Mouse (Mus musculus): ENCODE measurements around the gene Prok1. TPM values are rescaled to one million over a fixed set of nuclear protein-coding genes. Genes with fewer than 3 reads are reported as not detected.

Gene Prok1
- polyA plus RNA-seq, 2 experiments = 0.03 TPM; not detected in 1

DNA sequence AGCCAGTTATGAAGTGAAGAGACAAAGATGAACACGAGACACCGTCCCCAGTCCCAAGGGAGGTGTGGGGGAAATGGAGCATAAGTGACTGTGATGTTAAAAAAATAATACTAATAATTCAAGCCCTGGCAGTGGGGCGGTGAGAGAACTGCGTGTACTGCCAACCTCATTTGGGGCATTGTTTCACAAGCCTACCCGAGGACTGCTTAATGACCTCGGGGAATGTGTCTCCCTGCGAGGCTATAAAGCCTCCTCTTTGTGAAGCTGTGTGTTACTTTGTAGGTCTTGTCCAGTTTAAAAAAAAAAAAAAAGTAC is 22.3 kb upstream of the Prok1 start:
- Histone ChIP-seq H3K36me3 (replicated peaks; ENCODE audit: control insufficient read depth, insufficient read depth, low read depth) (no peaks in the 10 kb centered on the region), H3K27me3 (ENCODE audit: control insufficient read depth, insufficient read depth, low read length) (no peaks in the 10 kb centered on the region), H3K4me2 (ENCODE audit: low read depth) (no peak overlapping the region), H3K9ac (replicated peaks) (no peak overlapping the region), H3K4me3 (ENCODE audit: insufficient read depth in 1 of 2, low read depth in 2 of 2, low read length in 2 of 2) (no peak overlapping the region), H3K9me3 (ENCODE audit: control insufficient read depth, low read length) (no peaks in the 10 kb centered on the region), H3K4me1 (replicated peaks; ENCODE audit: control insufficient read depth in 2 of 2, insufficient read depth in 2 of 2, low read length in 1 of 2) (no peaks in the 10 kb centered on the region), H3K27ac (no peak overlapping the region)
- ATAC-seq (ENCODE audit: insufficient read depth) (no peak), DNase-seq (ENCODE audit: low read depth in 3 of 3, low spot score in 3 of 3) (no peak)
- 58% methylated on average over 7 of the region's 7 CpGs for WGBS (ENCODE audit: insufficient replicate concordance)
- TF ChIP-seq CTCF (IDR thresholded peaks at IDR 0.05; ENCODE audit: low read depth) = no peak
- TF ChIP-seq EP300 (IDR thresholded peaks at IDR 0.05; ENCODE audit: low read depth) = no peak

DNA sequence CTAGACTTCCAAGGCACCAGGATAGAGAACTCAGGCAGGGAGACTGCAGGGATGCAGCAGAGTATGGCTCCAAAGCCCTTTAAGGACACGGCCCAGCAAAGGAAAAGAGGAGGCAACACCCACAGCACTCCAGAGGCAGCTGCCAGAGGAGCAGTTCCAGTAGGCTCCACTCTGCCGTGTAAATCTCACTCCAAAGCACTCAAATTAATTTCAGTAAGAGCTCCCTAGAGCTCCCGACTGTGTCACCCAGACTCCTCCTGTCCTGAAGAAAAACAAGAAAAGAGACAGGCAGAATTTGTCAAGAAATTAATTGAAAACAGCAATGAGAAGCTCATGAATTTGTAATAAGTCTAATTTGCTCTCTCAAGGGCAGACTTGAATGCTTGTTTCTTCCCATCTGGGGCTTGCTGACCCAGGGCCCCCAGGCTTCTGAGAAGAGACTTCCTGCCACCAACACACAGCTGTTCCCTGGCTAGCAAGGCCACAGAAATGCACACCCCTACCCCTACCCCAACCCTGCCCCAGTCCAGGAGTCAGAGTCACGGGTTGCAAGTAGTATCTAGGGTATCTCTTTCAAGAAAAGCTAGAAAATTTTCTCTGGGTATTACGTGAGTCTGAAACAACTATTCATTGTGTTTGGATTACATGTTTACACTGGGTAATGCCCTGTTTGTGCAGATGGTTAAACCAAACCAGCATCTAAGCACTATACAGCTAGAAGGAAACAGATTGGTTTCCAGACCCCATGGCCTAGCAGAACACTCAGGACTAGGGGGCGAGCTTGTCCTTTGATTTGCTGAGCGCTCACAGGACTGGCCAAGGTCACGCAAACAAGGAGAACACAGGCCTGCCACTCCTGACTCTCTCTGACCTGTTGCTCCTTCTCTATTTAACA is 21.7 kb upstream of the Prok1 start:
- ATAC-seq (ENCODE audit: insufficient read depth) (no peak), DNase-seq (ENCODE audit: low read depth in 3 of 3, low spot score in 3 of 3) (no peak)
- H3K27ac ChIP-seq = no peak overlapping the region
- no peaks in the 10 kb centered on the region for H3K27me3 ChIP-seq (ENCODE audit: control insufficient read depth, insufficient read depth, low read length)
- H3K36me3 ChIP-seq (replicated peaks; ENCODE audit: control insufficient read depth, insufficient read depth, low read depth) = no peaks in the 10 kb centered on the region
- H3K9ac ChIP-seq (replicated peaks) = no peak overlapping the region
- no peaks in the 10 kb centered on the region for H3K4me1 ChIP-seq (replicated peaks; ENCODE audit: control insufficient read depth in 2 of 2, insufficient read depth in 2 of 2, low read length in 1 of 2)
- H3K9me3 ChIP-seq (ENCODE audit: control insufficient read depth, low read length) = no peaks in the 10 kb centered on the region
- H3K4me3 ChIP-seq (ENCODE audit: insufficient read depth in 1 of 2, low read depth in 2 of 2, low read length in 2 of 2) = no peak overlapping the region
- WGBS (ENCODE audit: insufficient replicate concordance) = 50% methylated on average over 8 of the region's 8 CpGs
- H3K4me2 ChIP-seq (ENCODE audit: low read depth) = no peak overlapping the region
- TF ChIP-seq CTCF (IDR thresholded peaks at IDR 0.05; ENCODE audit: low read depth) = no peak

DNA sequence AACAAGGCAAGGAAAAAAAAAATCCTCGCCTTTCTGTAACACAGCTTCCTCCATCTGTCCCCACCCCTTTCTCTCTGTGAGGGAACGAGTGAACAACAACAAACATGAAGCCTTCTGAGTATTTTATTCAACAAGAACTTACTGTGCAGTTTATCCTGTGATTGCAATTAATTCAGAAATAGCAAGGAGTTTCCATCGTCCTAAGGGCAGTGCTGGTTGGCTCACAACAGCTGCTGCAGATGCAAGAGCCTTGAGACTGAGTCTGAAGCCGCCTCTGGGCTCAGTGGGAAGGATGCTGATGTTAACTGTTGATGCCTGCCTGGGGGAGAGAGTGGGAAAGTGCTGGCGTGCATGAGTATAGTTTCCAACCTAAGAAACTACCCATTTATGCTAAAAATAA is 18.4 kb upstream of the Prok1 start:
- Histone ChIP-seq H3K27me3 (ENCODE audit: control insufficient read depth, insufficient read depth, low read length) (no peaks in the 10 kb centered on the region), H3K4me1 (replicated peaks; ENCODE audit: control insufficient read depth in 2 of 2, insufficient read depth in 2 of 2, low read length in 1 of 2) (no peaks in the 10 kb centered on the region), H3K27ac (no peak overlapping the region), H3K4me3 (ENCODE audit: insufficient read depth in 1 of 2, low read depth in 2 of 2, low read length in 2 of 2) (no peak overlapping the region), H3K4me2 (ENCODE audit: low read depth) (no peak overlapping the region), H3K9me3 (ENCODE audit: control insufficient read depth, low read length) (no peaks in the 10 kb centered on the region), H3K36me3 (replicated peaks; ENCODE audit: control insufficient read depth, insufficient read depth, low read depth) (no peaks in the 10 kb centered on the region), H3K9ac (replicated peaks) (no peak overlapping the region)
- DNase-seq (ENCODE audit: low read depth in 3 of 3, low spot score in 3 of 3) (no peak), ATAC-seq (ENCODE audit: insufficient read depth) (no peak)
- TF ChIP-seq CTCF (IDR thresholded peaks at IDR 0.05; ENCODE audit: low read depth) (no peak), EP300 (IDR thresholded peaks at IDR 0.05; ENCODE audit: low read depth) (no peak)
- 39% methylated on average over 5 of the region's 5 CpGs for WGBS (ENCODE audit: insufficient replicate concordance)

DNA sequence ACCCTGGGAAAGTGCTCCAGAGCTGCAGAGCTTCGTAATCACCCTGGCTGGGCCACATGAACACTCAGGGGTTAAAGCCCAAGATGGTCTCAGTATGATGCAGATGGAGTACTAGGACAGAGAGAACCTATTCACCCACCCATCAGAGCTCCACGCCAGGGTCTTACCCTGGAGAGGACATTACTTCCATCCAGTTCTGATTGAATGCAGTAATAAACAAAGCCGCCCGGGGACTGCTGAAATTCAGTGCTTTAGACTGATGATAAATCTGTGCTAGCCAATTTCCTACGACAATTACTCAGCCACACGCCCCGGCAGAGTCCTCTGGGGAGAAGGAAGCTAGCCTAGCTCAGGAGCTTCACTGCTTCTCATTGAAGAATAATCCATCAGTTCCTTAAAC is 17.2 kb upstream of the Prok1 start:
- Histone ChIP-seq H3K4me3 (ENCODE audit: insufficient read depth in 1 of 2, low read depth in 2 of 2, low read length in 2 of 2) (no peak overlapping the region), H3K9me3 (ENCODE audit: control insufficient read depth, low read length) (no peaks in the 10 kb centered on the region), H3K4me1 (replicated peaks; ENCODE audit: control insufficient read depth in 2 of 2, insufficient read depth in 2 of 2, low read length in 1 of 2) (no peaks in the 10 kb centered on the region), H3K4me2 (ENCODE audit: low read depth) (no peak overlapping the region), H3K27ac (no peak overlapping the region), H3K36me3 (replicated peaks; ENCODE audit: control insufficient read depth, insufficient read depth, low read depth) (no peaks in the 10 kb centered on the region), H3K27me3 (ENCODE audit: control insufficient read depth, insufficient read depth, low read length) (no peaks in the 10 kb centered on the region), H3K9ac (replicated peaks) (no peak overlapping the region)
- 56% methylated on average over 7 of the region's 7 CpGs for WGBS (ENCODE audit: insufficient replicate concordance)
- TF ChIP-seq EP300 (IDR thresholded peaks at IDR 0.05; ENCODE audit: low read depth) (no peak), CTCF (IDR thresholded peaks at IDR 0.05; ENCODE audit: low read depth) (no peak)
- no peak for DNase-seq (ENCODE audit: low read depth in 3 of 3, low spot score in 3 of 3)
- no peak for ATAC-seq (ENCODE audit: insufficient read depth)

DNA sequence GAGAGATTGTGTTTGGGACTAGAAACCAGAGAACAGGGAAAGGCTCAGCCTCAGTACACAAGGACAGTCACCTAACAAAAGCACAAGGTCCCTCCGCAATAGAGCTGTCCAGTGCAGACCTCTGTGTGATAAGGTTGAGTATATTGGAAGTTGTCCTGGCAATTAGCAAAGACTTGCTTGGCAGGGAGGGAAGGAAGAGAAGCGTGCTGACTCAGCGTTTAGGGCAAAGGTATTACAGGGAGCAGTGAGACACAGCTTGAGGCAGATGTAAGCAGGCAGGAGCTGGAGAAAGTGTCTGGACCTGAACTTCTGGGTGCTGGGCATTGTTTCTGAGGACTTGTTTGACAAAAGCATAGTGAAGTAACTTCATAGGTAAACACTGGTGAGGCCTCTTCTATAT is 16.5 kb upstream of the Prok1 start:
- no peak for DNase-seq (ENCODE audit: low read depth in 3 of 3, low spot score in 3 of 3)
- H3K9me3 ChIP-seq (ENCODE audit: control insufficient read depth, low read length) = no peaks in the 10 kb centered on the region
- no peak overlapping the region for H3K4me2 ChIP-seq (ENCODE audit: low read depth)
- no peak overlapping the region for H3K9ac ChIP-seq (replicated peaks)
- H3K4me1 ChIP-seq (replicated peaks; ENCODE audit: control insufficient read depth in 2 of 2, insufficient read depth in 2 of 2, low read length in 1 of 2) = no peaks in the 10 kb centered on the region
- no peaks in the 10 kb centered on the region for H3K27me3 ChIP-seq (ENCODE audit: control insufficient read depth, insufficient read depth, low read length)
- TF ChIP-seq CTCF (IDR thresholded peaks at IDR 0.05; ENCODE audit: low read depth) = no peak
- no peak for TF ChIP-seq EP300 (IDR thresholded peaks at IDR 0.05; ENCODE audit: low read depth)
- no peak overlapping the region for H3K4me3 ChIP-seq (ENCODE audit: insufficient read depth in 1 of 2, low read depth in 2 of 2, low read length in 2 of 2)
- H3K27ac ChIP-seq = no peak overlapping the region
- WGBS (ENCODE audit: insufficient replicate concordance) = 68% methylated on average over 3 of the region's 3 CpGs
- ATAC-seq (ENCODE audit: insufficient read depth) = no peak
- no peaks in the 10 kb centered on the region for H3K36me3 ChIP-seq (replicated peaks; ENCODE audit: control insufficient read depth, insufficient read depth, low read depth)

Data from liver, embryonic 14.5 days (tissue).